Mouse (Mus musculus) neutrophil, adult 5-6 weeks (primary cell): Measurements from ENCODE around the gene Fthl17b. TPM values are rescaled to one million over a fixed set of nuclear protein-coding genes. Genes with fewer than 3 reads are reported as not detected.
"Not testable (repeated sequence)": the region's sequence is repeated elsewhere in the genome, so short reads cannot be mapped to it uniquely, and the experiment has no call there.

ENCODE experiments used
- ATAC-seq: fragments of 151-379, 151-347 bp; 2 replicates; pipeline ENCODE4 v1.8.0; 2017; ENCODE audit warnings: mild to moderate bottlenecking, moderate TSS enrichment; ENCODE audit not compliant: insufficient number of reproducible peaks, poor library complexity, low FRiP score, severe bottlenecking; ENCODE audit errors: extremely low read depth
- total RNA-seq: library from RNA; stranded (forward); fragments of 200-1000 nt; gene quantifications from 2 replicates; pipeline ENCODE4 v1.2.3, GENCODE M21; 2017

Gene Fthl17b
- total RNA-seq: not detected in 2 replicates

- ATAC-seq: not testable (repeated sequence)
Measured at GRCm38 (mm10) chrX:8962875-8963274, at the start of gene Fthl17b. Fthl17b (minus strand) TSS chrX:8962975.

GRCm38 (mm10) chrX:8986655-8987054 is 23.9 kb upstream of the Fthl17b start, which contains the start of gene Fthl17d:
Fthl17d (minus strand) TSS chrX:8986755.
- ATAC-seq: not testable (repeated sequence)

- not testable (repeated sequence) for ATAC-seq
Measured at GRCm38 (mm10) chrX:8976459-8976858, 13.7 kb upstream of the Fthl17b start, which contains the start of gene Fthl17c. Fthl17c (minus strand) TSS chrX:8976559.

- ATAC-seq: not testable (repeated sequence)
Measured at GRCm38 (mm10) chrX:8964618-8965017, 1.8 kb upstream of the Fthl17b start.

- ATAC-seq: not testable (repeated sequence)
Measured at GRCm38 (mm10) chrX:8948130-8948805, 14.5 kb downstream of the Fthl17b start.

GRCm38 (mm10) chrX:8944041-8944440 is 18.7 kb downstream of the Fthl17b start:
- no peak for ATAC-seq

- ATAC-seq: no peak
Measured at GRCm38 (mm10) chrX:8927308-8927707, 35.5 kb downstream of the Fthl17b start.

GRCm38 (mm10) chrX:8921813-8922607 is 40.8 kb downstream of the Fthl17b start:
- ATAC-seq: no peak

GRCm38 (mm10) chrX:8921080-8921479 is 41.7 kb downstream of the Fthl17b start:
- no peak for ATAC-seq

Other genes with a start within 250 kb of the Fthl17b start
- not detected in 2 replicates for gene Ssx9, start 214.5 kb downstream of the Fthl17b start, total RNA-seq
- gene Ssxb5, start 159.3 kb downstream of the Fthl17b start, total RNA-seq: not detected in 2 replicates
- not detected in 2 replicates for gene Gm6592, start 119.0 kb downstream of the Fthl17b start, total RNA-seq
- gene Gm5751, start 88.7 kb downstream of the Fthl17b start, total RNA-seq: not detected in 2 replicates
- gene B630019K06Rik, start 70.6 kb downstream of the Fthl17b start, total RNA-seq: 0.25 TPM in 1 of 2 replicates, not detected in the other
- not detected in 2 replicates for gene Fthl17c, start 13.6 kb upstream of the Fthl17b start, total RNA-seq
- gene Fthl17d, start 23.8 kb upstream of the Fthl17b start, total RNA-seq: not detected in 2 replicates
- not detected in 2 replicates for gene Fthl17e, start 70.5 kb upstream of the Fthl17b start, total RNA-seq
- not detected in 2 replicates for gene Fthl17f, start 100.0 kb upstream of the Fthl17b start, total RNA-seq
- not detected in 2 replicates for gene 4930402K13Rik, start 141.6 kb upstream of the Fthl17b start, total RNA-seq
- 0.37 and 0.93 TPM in 2 replicates for gene Lancl3, start 236.9 kb upstream of the Fthl17b start, total RNA-seq